Mouse (Mus musculus): Measurements from ENCODE around the gene Anln. TPM values are rescaled to one million over a fixed set of nuclear protein-coding genes. Genes with fewer than 3 reads are reported as not detected.

Gene Anln
- polyA plus RNA-seq, 1 experiment from 2014 or later, result 23.1 TPM

GRCm38 (mm10) chr9:22394725-22395124, 5.7 kb upstream of the Anln start:
- no peak for ATAC-seq
- WGBS, result 89% methylated on average over 2 of the region's 2 CpGs
- H3K27ac ChIP-seq, result no peak overlapping the region
- H3K4me3 ChIP-seq, result no peak overlapping the region
- H3K9me3 ChIP-seq (replicated peaks), result no peaks in the 10 kb centered on the region
- no peak overlapping the region for H3K9ac ChIP-seq
- H3K4me1 ChIP-seq, result 0 out of 2 replicates have a peak, but pooled peaks cover 1% of the 10 kb centered on the region
- H3K27me3 ChIP-seq, result no peaks in the 10 kb centered on the region
- no peak overlapping the region for H3K4me2 ChIP-seq
- no peaks in the 10 kb centered on the region for H3K36me3 ChIP-seq (ENCODE audit: poor library complexity, severe bottlenecking)

- no peak overlapping the region for H3K4me2 ChIP-seq
- no peaks in the 10 kb centered on the region for H3K27me3 ChIP-seq
- H3K4me3 ChIP-seq, result no peak overlapping the region
- no peak overlapping the region for H3K27ac ChIP-seq
- no peak for ATAC-seq
- H3K9me3 ChIP-seq (replicated peaks), result no peaks in the 10 kb centered on the region
- WGBS, result 90% methylated on average over 5 of the region's 5 CpGs
- no peaks in the 10 kb centered on the region for H3K36me3 ChIP-seq (ENCODE audit: poor library complexity, severe bottlenecking)
- peaks cover 33% of the 10 kb centered on the region for H3K4me1 ChIP-seq
- H3K9ac ChIP-seq, result no peak overlapping the region
Measured at GRCm38 (mm10) chr9:22390390-22390789, 1.4 kb upstream of the Anln start.

- peak overlapping the region; percentile 86 for H3K4me2 ChIP-seq
- no peak overlapping the region for H3K27ac ChIP-seq
- WGBS, result 68% methylated on average over 6 of the region's 6 CpGs
- H3K4me3 ChIP-seq, result peak overlapping the region; percentile 86
- no peaks in the 10 kb centered on the region for H3K36me3 ChIP-seq (ENCODE audit: poor library complexity, severe bottlenecking)
- H3K27me3 ChIP-seq, result no peaks in the 10 kb centered on the region
- no peak for ATAC-seq
- peaks cover 33% of the 10 kb centered on the region for H3K4me1 ChIP-seq
- no peaks in the 10 kb centered on the region for H3K9me3 ChIP-seq (replicated peaks)
- peak overlapping the region; percentile 87 for H3K9ac ChIP-seq
Measured at GRCm38 (mm10) chr9:22389736-22390245, 803 bp upstream of the Anln start.

GRCm38 (mm10) chr9:22388401-22388980, 497 bp downstream of the Anln start:
- WGBS, result under 1% methylated on average over 41 of the region's 41 CpGs
- Histone ChIP-seq H3K9ac (peak overlapping the region; percentile 87), H3K27me3 (no peaks in the 10 kb centered on the region), H3K27ac (peak overlapping the region; percentile 82), H3K9me3 (replicated peaks) (no peaks in the 10 kb centered on the region), H3K4me3 (peak overlapping the region; percentile 86), H3K4me2 (peak overlapping the region; percentile 86), H3K36me3 (ENCODE audit: poor library complexity, severe bottlenecking) (no peaks in the 10 kb centered on the region), H3K4me1 (peaks cover 33% of the 10 kb centered on the region)
- ATAC-seq, result peak; percentile 73; the same call in 1 of the 2 replicates

- no peak for ATAC-seq
- Histone ChIP-seq H3K4me3 (peak overlapping the region; percentile 86), H3K4me2 (peak overlapping the region; percentile 86), H3K27me3 (no peaks in the 10 kb centered on the region), H3K4me1 (peaks cover 33% of the 10 kb centered on the region), H3K36me3 (ENCODE audit: poor library complexity, severe bottlenecking) (0 out of 2 replicates have a peak, but pooled peaks cover 3% of the 10 kb centered on the region), H3K27ac (no peak overlapping the region), H3K9ac (peak overlapping the region; percentile 87), H3K9me3 (replicated peaks) (no peaks in the 10 kb centered on the region)
- WGBS, result 17% methylated on average over 6 of the region's 6 CpGs
Measured at GRCm38 (mm10) chr9:22387901-22388300, 1.1 kb downstream of the Anln start.

- Histone ChIP-seq H3K27ac (no peak overlapping the region), H3K4me3 (no peak overlapping the region), H3K9me3 (replicated peaks) (no peaks in the 10 kb centered on the region), H3K9ac (no peak overlapping the region), H3K36me3 (ENCODE audit: poor library complexity, severe bottlenecking) (peaks cover 20% of the 10 kb centered on the region), H3K4me2 (no peak overlapping the region; the same call in 1 of the 2 replicates), H3K4me1 (peaks cover 33% of the 10 kb centered on the region), H3K27me3 (no peaks in the 10 kb centered on the region)
- 59% methylated on average over 2 of the region's 2 CpGs for WGBS
- ATAC-seq, result no peak
Measured at GRCm38 (mm10) chr9:22385890-22386289, 3.1 kb downstream of the Anln start.

GRCm38 (mm10) chr9:22376086-22376485, 12.9 kb downstream of the Anln start:
- no peaks in the 10 kb centered on the region for H3K27me3 ChIP-seq
- H3K9me3 ChIP-seq (replicated peaks), result no peaks in the 10 kb centered on the region
- no peak for ATAC-seq
- no peaks in the 10 kb centered on the region for H3K4me1 ChIP-seq
- no peak overlapping the region for H3K9ac ChIP-seq
- no peak overlapping the region for H3K27ac ChIP-seq
- WGBS, result 89% methylated on average over 5 of the region's 5 CpGs
- H3K36me3 ChIP-seq (ENCODE audit: poor library complexity, severe bottlenecking), result peaks cover 80% of the 10 kb centered on the region
- no peak overlapping the region for H3K4me3 ChIP-seq
- H3K4me2 ChIP-seq, result no peak overlapping the region

- Histone ChIP-seq H3K4me1 (no peaks in the 10 kb centered on the region), H3K4me2 (no peak overlapping the region), H3K4me3 (no peak overlapping the region), H3K9ac (no peak overlapping the region), H3K27ac (no peak overlapping the region), H3K36me3 (ENCODE audit: poor library complexity, severe bottlenecking) (peaks cover 79% of the 10 kb centered on the region), H3K9me3 (replicated peaks) (no peaks in the 10 kb centered on the region), H3K27me3 (no peaks in the 10 kb centered on the region)
- ATAC-seq, result no peak
- 96% methylated on average over 4 of the region's 4 CpGs for WGBS
Measured at GRCm38 (mm10) chr9:22372760-22373159, 16.2 kb downstream of the Anln start.

GRCm38 (mm10) chr9:22368030-22368429, 21.0 kb downstream of the Anln start:
- Histone ChIP-seq H3K9ac (no peak overlapping the region), H3K36me3 (ENCODE audit: poor library complexity, severe bottlenecking) (peaks cover 84% of the 10 kb centered on the region)
- ATAC-seq, result no peak

GRCm38 (mm10) chr9:22366621-22367020, 22.4 kb downstream of the Anln start:
- H3K4me2 ChIP-seq, result no peak overlapping the region
- H3K4me1 ChIP-seq, result no peaks in the 10 kb centered on the region
- no peak overlapping the region for H3K9ac ChIP-seq
- 95% methylated on average over 10 of the region's 10 CpGs for WGBS
- no peaks in the 10 kb centered on the region for H3K9me3 ChIP-seq (replicated peaks)
- H3K27me3 ChIP-seq, result no peaks in the 10 kb centered on the region
- ATAC-seq, result no peak
- H3K4me3 ChIP-seq, result no peak overlapping the region
- H3K27ac ChIP-seq, result no peak overlapping the region
- peaks cover 83% of the 10 kb centered on the region for H3K36me3 ChIP-seq (ENCODE audit: poor library complexity, severe bottlenecking)

More at GRCm38 (mm10) chr9:22368030-22368429, 21.0 kb downstream of the Anln start:
- 83% methylated on average over 6 of the region's 6 CpGs for WGBS
- no peaks in the 10 kb centered on the region for H3K4me1 ChIP-seq
- no peak overlapping the region for H3K4me3 ChIP-seq
- H3K27ac ChIP-seq, result no peak overlapping the region
- no peak overlapping the region for H3K4me2 ChIP-seq
- H3K9me3 ChIP-seq (replicated peaks), result no peaks in the 10 kb centered on the region
- H3K27me3 ChIP-seq, result no peaks in the 10 kb centered on the region

GRCm38 (mm10) chr9:22366221-22366620, 22.8 kb downstream of the Anln start:
- no peak overlapping the region for H3K4me3 ChIP-seq
- ATAC-seq, result no peak
- H3K4me2 ChIP-seq, result no peak overlapping the region
- H3K4me1 ChIP-seq, result no peaks in the 10 kb centered on the region
- H3K9ac ChIP-seq, result no peak overlapping the region
- no peaks in the 10 kb centered on the region for H3K27me3 ChIP-seq
- peaks cover 83% of the 10 kb centered on the region for H3K36me3 ChIP-seq (ENCODE audit: poor library complexity, severe bottlenecking)
- no peaks in the 10 kb centered on the region for H3K9me3 ChIP-seq (replicated peaks)
- WGBS, result 98% methylated on average over 2 of the region's 2 CpGs
- H3K27ac ChIP-seq, result no peak overlapping the region

GRCm38 (mm10) chr9:22360916-22361315, 28.1 kb downstream of the Anln start:
- ATAC-seq, result no peak
- 95% methylated on average over 6 of the region's 6 CpGs for WGBS

GRCm38 (mm10) chr9:22355919-22356318, 33.1 kb downstream of the Anln start:
- Histone ChIP-seq H3K4me2 (no peak overlapping the region), H3K9me3 (replicated peaks) (no peaks in the 10 kb centered on the region), H3K27ac (no peak overlapping the region), H3K27me3 (no peaks in the 10 kb centered on the region), H3K9ac (no peak overlapping the region), H3K36me3 (ENCODE audit: poor library complexity, severe bottlenecking) (peaks cover 63% of the 10 kb centered on the region), H3K4me1 (no peaks in the 10 kb centered on the region), H3K4me3 (no peak overlapping the region)
- peak; percentile 67; the same call in 1 of the 2 replicates for ATAC-seq
- 51% methylated on average over 3 of the region's 3 CpGs for WGBS

More at GRCm38 (mm10) chr9:22360916-22361315, 28.1 kb downstream of the Anln start:
- Histone ChIP-seq H3K4me3 (no peak overlapping the region), H3K27me3 (no peaks in the 10 kb centered on the region), H3K4me1 (no peaks in the 10 kb centered on the region), H3K9ac (no peak overlapping the region), H3K4me2 (no peak overlapping the region), H3K27ac (no peak overlapping the region), H3K9me3 (replicated peaks) (no peaks in the 10 kb centered on the region), H3K36me3 (ENCODE audit: poor library complexity, severe bottlenecking) (peaks cover 85% of the 10 kb centered on the region)
